Mouse (Mus musculus): ENCODE data around the gene Tmem222.

- TF ChIP-seq CTCF (IDR thresholded peaks at IDR 0.05; ENCODE audit: borderline replicate concordance, extremely low read depth, insufficient read depth, insufficient read length) (peak; percentile 27; the same call in 1 of the 2 replicates), POLR2A (IDR thresholded peaks at IDR 0.05; ENCODE audit: borderline replicate concordance, extremely low read depth, insufficient read depth, insufficient read length, poor library complexity, severe bottlenecking) (no peak)
Observed at GRCm38 (mm10) chr4:133252089-133252488, 25.5 kb downstream of the Tmem222 start.

Data from brain, embryonic 14.5 days (tissue).